Mouse (Mus musculus): Measurements from ENCODE around the gene Bach2. TPM values are rescaled to one million over a fixed set of nuclear protein-coding genes. Genes with fewer than 3 reads are reported as not detected.

Gene Bach2
- polyA plus RNA-seq, 1 experiment from 2014 or later, result 12.2 TPM

DNA sequence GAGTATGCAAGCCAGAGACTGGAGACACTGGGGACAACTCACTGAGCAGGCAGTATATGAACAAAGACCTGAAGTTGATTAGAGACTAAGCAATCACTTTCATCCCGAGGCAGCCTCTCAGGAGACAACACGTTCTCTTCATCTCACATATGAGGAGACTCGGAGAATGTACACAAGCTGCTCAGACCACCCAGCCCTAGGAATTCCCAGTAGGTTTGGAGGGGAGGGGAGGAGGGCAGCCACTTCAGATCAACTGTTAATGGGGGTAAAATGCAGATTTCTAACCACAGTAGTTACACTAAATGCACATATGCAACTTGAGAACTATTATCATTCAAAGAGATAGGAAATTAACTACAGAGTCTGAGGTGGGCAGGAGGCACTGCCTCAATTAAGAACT lies 240.6 kb downstream of the Bach2 start:
- Histone ChIP-seq H3K4me3 (no peak overlapping the region), H3K9me3 (peaks cover 6% of the 10 kb centered on the region), H3K36me3 (no peaks in the 10 kb centered on the region), H3K4me2 (replicated peaks) (no peak overlapping the region), H3K4me1 (peaks cover 36% of the 10 kb centered on the region), H3K27ac (no peak overlapping the region), H3K27me3 (no peaks in the 10 kb centered on the region), H3K9ac (no peak overlapping the region)
- no peak for ATAC-seq (ENCODE audit: low FRiP score, low read depth)
- WGBS, result 45% methylated on average over 3 of the region's 3 CpGs

DNA sequence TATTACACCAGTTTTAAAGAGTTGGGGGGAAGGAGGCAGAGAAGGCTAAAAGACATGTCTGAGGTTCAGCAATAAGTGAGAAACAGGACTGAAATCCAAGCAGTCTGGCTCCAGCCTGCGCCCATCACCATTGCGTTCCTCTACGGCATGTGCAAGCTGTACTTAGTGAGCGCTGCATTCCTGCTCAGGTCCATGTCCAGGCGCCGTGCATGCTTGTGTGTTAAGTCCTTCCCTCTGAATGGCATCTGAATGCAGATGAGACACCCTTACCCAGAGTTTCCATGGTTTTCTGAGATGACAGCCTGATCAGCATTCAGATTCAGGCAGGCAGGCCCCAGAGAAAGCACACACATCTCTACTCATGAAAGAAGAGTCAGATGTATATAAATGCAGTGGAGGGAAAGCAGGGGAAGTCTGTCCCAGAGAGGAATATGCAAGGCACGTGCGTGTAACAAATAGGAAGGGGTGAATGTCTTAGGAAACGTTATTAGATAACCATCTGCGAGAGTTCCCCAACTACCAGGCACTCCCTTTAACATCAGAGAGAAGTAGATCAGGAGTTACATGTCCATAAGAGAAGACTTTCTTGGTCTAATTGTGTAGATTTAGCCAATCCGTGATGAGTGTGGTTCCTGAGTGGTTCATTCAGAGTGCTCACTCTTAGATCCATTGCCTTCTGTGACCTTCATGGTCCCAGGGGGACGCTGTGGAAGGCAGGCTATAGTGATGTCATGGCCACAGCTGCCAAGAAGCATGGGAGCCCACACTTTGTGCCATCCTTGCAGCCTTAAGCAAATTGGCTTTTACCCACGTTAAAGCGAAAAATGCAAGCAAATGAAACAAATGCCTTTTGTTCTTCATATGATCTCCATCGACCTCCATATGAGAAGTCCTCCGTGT lies 241.4 kb downstream of the Bach2 start:
- no peak overlapping the region for H3K4me3 ChIP-seq
- no peaks in the 10 kb centered on the region for H3K36me3 ChIP-seq
- no peak overlapping the region for H3K27ac ChIP-seq
- peaks cover under 1% of the 10 kb centered on the region; the same call in 1 of the 2 replicates for H3K9me3 ChIP-seq
- H3K4me2 ChIP-seq (replicated peaks), result no peak overlapping the region
- H3K9ac ChIP-seq, result no peak overlapping the region
- peaks cover 36% of the 10 kb centered on the region for H3K4me1 ChIP-seq
- no peak for ATAC-seq (ENCODE audit: low FRiP score, low read depth)
- 80% methylated on average over 16 of the region's 16 CpGs for WGBS
- no peaks in the 10 kb centered on the region for H3K27me3 ChIP-seq

GRCm38 (mm10) chr4:32481366-32482055 lies 242.9 kb downstream of the Bach2 start:
- Histone ChIP-seq H3K9ac (no peak overlapping the region), H3K4me2 (replicated peaks) (peak overlapping the region; percentile 5; the same call in 1 of the 2 replicates), H3K4me3 (no peak overlapping the region), H3K4me1 (peaks cover 45% of the 10 kb centered on the region), H3K9me3 (no peaks in the 10 kb centered on the region), H3K27ac (no peak overlapping the region), H3K36me3 (no peaks in the 10 kb centered on the region), H3K27me3 (no peaks in the 10 kb centered on the region)
- ATAC-seq (ENCODE audit: low FRiP score, low read depth), result no peak
- 25% methylated on average over 18 of the region's 18 CpGs for WGBS

GRCm38 (mm10) chr4:32482138-32482537 lies 243.5 kb downstream of the Bach2 start:
- no peak for ATAC-seq (ENCODE audit: low FRiP score, low read depth)
- H3K9me3 ChIP-seq, result no peaks in the 10 kb centered on the region
- no peak overlapping the region for H3K27ac ChIP-seq
- H3K4me1 ChIP-seq, result peaks cover 51% of the 10 kb centered on the region
- H3K4me2 ChIP-seq (replicated peaks), result 0 out of 2 replicates have a peak overlapping the region, but pooled peaks have one; percentile 19
- WGBS, result 68% methylated on average over 8 of the region's 8 CpGs
- no peaks in the 10 kb centered on the region for H3K36me3 ChIP-seq
- no peak overlapping the region for H3K4me3 ChIP-seq
- H3K9ac ChIP-seq, result no peak overlapping the region
- H3K27me3 ChIP-seq, result no peaks in the 10 kb centered on the region

DNA sequence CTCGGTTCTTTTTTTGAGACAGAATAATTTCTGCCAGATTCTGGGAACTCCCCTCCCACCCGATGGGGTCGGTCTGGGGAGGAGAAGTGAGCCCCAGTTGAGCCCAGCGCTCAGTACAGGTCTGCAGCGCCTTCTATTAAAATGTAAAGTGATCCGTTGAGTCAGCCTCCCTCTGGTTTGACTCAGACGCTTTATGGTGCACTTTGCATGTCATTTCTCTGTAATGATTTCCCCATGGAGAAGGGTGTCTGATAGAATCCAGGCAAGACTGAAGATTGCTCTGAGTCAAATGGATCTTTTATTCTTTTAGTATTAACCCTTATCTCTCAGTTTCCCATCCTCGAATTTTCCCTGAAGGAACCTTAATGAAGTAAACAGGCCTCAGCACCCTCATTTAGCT lies 244.3 kb downstream of the Bach2 start:
- Histone ChIP-seq H3K27me3 (no peaks in the 10 kb centered on the region), H3K4me3 (no peak overlapping the region), H3K27ac (no peak overlapping the region), H3K9me3 (no peaks in the 10 kb centered on the region), H3K36me3 (no peaks in the 10 kb centered on the region), H3K9ac (no peak overlapping the region), H3K4me1 (peaks cover 56% of the 10 kb centered on the region), H3K4me2 (replicated peaks) (peak overlapping the region; percentile 19)
- peak; percentile 42; the same call in 1 of the 2 replicates for ATAC-seq (ENCODE audit: low FRiP score, low read depth)
- 9% methylated on average over 8 of the region's 8 CpGs for WGBS

DNA sequence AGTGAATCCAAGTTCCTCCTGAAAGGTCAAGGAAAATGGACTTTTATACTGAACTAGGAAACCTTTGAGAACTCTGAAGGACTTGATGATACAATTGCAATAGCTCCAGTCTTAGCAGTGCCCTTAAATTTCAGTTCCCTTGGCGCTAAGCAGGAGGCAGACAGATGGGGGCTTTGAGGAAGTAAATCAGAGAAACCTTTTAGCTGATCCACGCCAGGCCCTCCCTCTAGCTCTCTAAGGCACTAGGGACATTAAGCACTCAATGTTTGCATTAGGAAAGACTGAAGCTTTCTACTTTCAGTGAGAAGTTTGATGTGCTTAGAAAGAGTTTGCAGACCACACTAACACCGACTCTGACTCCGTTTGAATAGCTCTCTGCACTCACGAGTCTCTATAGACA lies 247.2 kb downstream of the Bach2 start:
- Histone ChIP-seq H3K9ac (no peak overlapping the region), H3K4me3 (no peak overlapping the region), H3K27ac (no peak overlapping the region; the same call in 1 of the 2 replicates), H3K4me2 (replicated peaks) (no peak overlapping the region), H3K9me3 (no peaks in the 10 kb centered on the region), H3K4me1 (peaks cover 45% of the 10 kb centered on the region), H3K36me3 (no peaks in the 10 kb centered on the region), H3K27me3 (no peaks in the 10 kb centered on the region)
- 24% methylated on average over 5 of the region's 5 CpGs for WGBS
- no peak for ATAC-seq (ENCODE audit: low FRiP score, low read depth)

- Histone ChIP-seq H3K4me1 (peaks cover 41% of the 10 kb centered on the region), H3K36me3 (no peaks in the 10 kb centered on the region), H3K9ac (no peak overlapping the region), H3K9me3 (no peaks in the 10 kb centered on the region), H3K27me3 (no peaks in the 10 kb centered on the region), H3K4me3 (no peak overlapping the region), H3K27ac (no peak overlapping the region; the same call in 1 of the 2 replicates), H3K4me2 (replicated peaks) (peak overlapping the region; percentile 38)
- peak; percentile 57 for ATAC-seq (ENCODE audit: low FRiP score, low read depth)
- 63% methylated on average over 17 of the region's 17 CpGs for WGBS
Observed at GRCm38 (mm10) chr4:32486654-32487398, 248.2 kb downstream of the Bach2 start.

DNA sequence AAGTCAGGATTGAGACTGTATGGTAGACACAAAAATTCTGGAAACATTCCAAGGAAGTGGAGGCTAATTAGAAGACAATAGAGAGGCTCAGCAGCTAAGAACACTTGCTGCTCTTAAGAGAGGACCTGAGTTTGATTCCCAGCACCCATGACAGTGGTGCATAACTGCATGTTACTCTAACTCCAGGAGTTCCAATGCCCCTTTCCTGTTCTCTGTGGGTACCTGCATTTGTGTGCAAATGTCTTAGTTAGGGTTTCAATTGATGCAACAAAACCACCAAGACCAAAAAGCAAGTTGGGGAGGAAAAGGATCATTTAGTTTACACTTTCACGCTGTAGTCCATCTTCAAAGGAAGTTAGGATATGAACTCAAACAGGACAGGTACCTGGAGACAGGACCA lies 250.6 kb downstream of the Bach2 start:
- Histone ChIP-seq H3K4me3 (no peak overlapping the region), H3K36me3 (no peaks in the 10 kb centered on the region), H3K9ac (no peak overlapping the region), H3K27me3 (no peaks in the 10 kb centered on the region), H3K27ac (no peak overlapping the region), H3K9me3 (no peaks in the 10 kb centered on the region), H3K4me1 (peaks cover 33% of the 10 kb centered on the region), H3K4me2 (replicated peaks) (no peak overlapping the region)
- no peak for ATAC-seq (ENCODE audit: low FRiP score, low read depth)
- WGBS, result 69% methylated on average over 1 of the region's 1 CpGs

- H3K4me1 ChIP-seq, result peaks cover 28% of the 10 kb centered on the region
- no peaks in the 10 kb centered on the region for H3K9me3 ChIP-seq
- H3K4me2 ChIP-seq (replicated peaks), result no peak overlapping the region
- no peaks in the 10 kb centered on the region for H3K27me3 ChIP-seq
- H3K9ac ChIP-seq, result no peak overlapping the region
- no peak for ATAC-seq (ENCODE audit: low FRiP score, low read depth)
- H3K4me3 ChIP-seq, result no peak overlapping the region
- no peak overlapping the region for H3K27ac ChIP-seq
- 61% methylated on average over 8 of the region's 8 CpGs for WGBS
- no peaks in the 10 kb centered on the region for H3K36me3 ChIP-seq
Observed at GRCm38 (mm10) chr4:32491176-32491575, 252.6 kb downstream of the Bach2 start.

- no peaks in the 10 kb centered on the region for H3K36me3 ChIP-seq
- H3K4me3 ChIP-seq, result no peak overlapping the region
- 78% methylated on average over 7 of the region's 7 CpGs for WGBS
- no peaks in the 10 kb centered on the region for H3K27me3 ChIP-seq
- no peaks in the 10 kb centered on the region for H3K9me3 ChIP-seq
- peaks cover 13% of the 10 kb centered on the region for H3K4me1 ChIP-seq
- ATAC-seq (ENCODE audit: low FRiP score, low read depth), result no peak; the same call in 1 of the 2 replicates
- H3K9ac ChIP-seq, result no peak overlapping the region
- no peak overlapping the region for H3K4me2 ChIP-seq (replicated peaks)
- H3K27ac ChIP-seq, result no peak overlapping the region
Observed at GRCm38 (mm10) chr4:32492834-32493233, 254.2 kb downstream of the Bach2 start.

GRCm38 (mm10) chr4:32501780-32502179 lies 263.2 kb downstream of the Bach2 start:
- no peak overlapping the region for H3K27ac ChIP-seq
- H3K4me2 ChIP-seq (replicated peaks), result no peak overlapping the region
- H3K36me3 ChIP-seq, result peaks cover 16% of the 10 kb centered on the region
- H3K9me3 ChIP-seq, result no peaks in the 10 kb centered on the region
- 93% methylated on average over 8 of the region's 8 CpGs for WGBS
- H3K9ac ChIP-seq, result no peak overlapping the region
- ATAC-seq (ENCODE audit: low FRiP score, low read depth), result no peak
- H3K4me1 ChIP-seq, result peaks cover 6% of the 10 kb centered on the region
- no peak overlapping the region for H3K4me3 ChIP-seq
- no peaks in the 10 kb centered on the region for H3K27me3 ChIP-seq

GRCm38 (mm10) chr4:32502181-32502580 lies 263.6 kb downstream of the Bach2 start:
- Histone ChIP-seq H3K4me2 (replicated peaks) (no peak overlapping the region), H3K9ac (no peak overlapping the region), H3K4me3 (no peak overlapping the region), H3K4me1 (peaks cover 10% of the 10 kb centered on the region), H3K27me3 (no peaks in the 10 kb centered on the region), H3K36me3 (peaks cover 16% of the 10 kb centered on the region), H3K9me3 (no peaks in the 10 kb centered on the region), H3K27ac (no peak overlapping the region)
- no peak for ATAC-seq (ENCODE audit: low FRiP score, low read depth)
- 90% methylated on average over 4 of the region's 4 CpGs for WGBS

Data from limb, embryonic 13.5 days (tissue).